Mouse (Mus musculus) intestine, postnatal 0 days (tissue): ENCODE measurements around the gene Tex46. TPM values are rescaled to one million over a fixed set of nuclear protein-coding genes. Genes with fewer than 3 reads are reported as not detected.
A peak's percentile ranks its signal among the peaks of the same experiment; 100 is the strongest.

ENCODE experiments used
- ATAC-seq: fragments of 200-750 bp; cut with Nextera tagmentation; 2 replicates; pipeline ENCODE4 v1.8.0; 2017; ENCODE audit warnings: mild to moderate bottlenecking, moderate TSS enrichment, moderate library complexity
- H3K27ac ChIP-seq: fragments of 300-500 bp; sonication (generic); 2 replicates; pipeline ENCODE4 v1.5.1; 2014; ENCODE audit warnings: mild to moderate bottlenecking, low read depth, low read length, moderate library complexity
- H3K27me3 ChIP-seq: fragments of 300-500 bp; sonication (generic); replicated peaks from 2 replicates; pipeline ENCODE4 v1.6.1; 2014; ENCODE audit warnings: low read length, mixed read lengths; ENCODE audit not compliant: control insufficient read depth, insufficient read depth
- H3K36me3 ChIP-seq: fragments of 300-500 bp; sonication (generic); 2 replicates; pipeline ENCODE4 v1.6.1; 2014; ENCODE audit warnings: mild to moderate bottlenecking, moderate library complexity; ENCODE audit not compliant: control insufficient read depth, insufficient read depth
- H3K4me1 ChIP-seq: fragments of 300-500 bp; sonication (generic); replicated peaks from 2 replicates; pipeline ENCODE4 v1.6.1; 2014; ENCODE audit warnings: antibody characterized with exemption, low read length, mixed read lengths; ENCODE audit not compliant: control insufficient read depth, insufficient read depth
- H3K4me2 ChIP-seq: fragments of 300-500 bp; sonication (generic); replicated peaks from 2 replicates; pipeline ENCODE4 v1.6.1; 2014; ENCODE audit warnings: low read depth, mild to moderate bottlenecking, moderate library complexity
- H3K4me3 ChIP-seq: fragments of 300-500 bp; sonication (generic); 2 replicates; pipeline ENCODE4 v1.5.1; 2014; ENCODE audit warnings: low read depth, low read length
- H3K9ac ChIP-seq: fragments of 300-500 bp; sonication (generic); 2 replicates; pipeline ENCODE4 v1.6.1; 2014; ENCODE audit warnings: mild to moderate bottlenecking, low read depth, low read length
- H3K9me3 ChIP-seq: fragments of 300-500 bp; sonication (generic); 2 replicates; pipeline ENCODE4 v1.6.1; 2016; ENCODE audit warnings: mixed run types; ENCODE audit not compliant: control insufficient read depth
- CTCF ChIP-seq: sonication (generic); IDR thresholded peaks from 2 replicates; pipeline ENCODE4 v1.5.1; 2016; ENCODE audit warnings: low read depth, mild to moderate bottlenecking, control low read depth, antibody characterized with exemption, moderate library complexity
- WGBS: fragments of 180-500 bp; shearing (Covaris S2); extraction: QIAGEN DNeasy Blood & Tissue Kit; methylation state at CpG from one replicate; pipeline ENCODE4 v1.1.7; 2014; 5-methylcytosine and 5-hydroxymethylcytosine counted together
- polyA plus RNA-seq: library from polyadenylated mRNA; unstranded; fragments of >200 nt; fragmentation: Nextera tagmentation; extraction: Ambion mirVana; gene quantifications from 2 replicates; pipeline ENCODE4 v1.2.1, GENCODE M21; 2015

The Tex46 gene
- not detected in 2 replicates for polyA plus RNA-seq

DNA sequence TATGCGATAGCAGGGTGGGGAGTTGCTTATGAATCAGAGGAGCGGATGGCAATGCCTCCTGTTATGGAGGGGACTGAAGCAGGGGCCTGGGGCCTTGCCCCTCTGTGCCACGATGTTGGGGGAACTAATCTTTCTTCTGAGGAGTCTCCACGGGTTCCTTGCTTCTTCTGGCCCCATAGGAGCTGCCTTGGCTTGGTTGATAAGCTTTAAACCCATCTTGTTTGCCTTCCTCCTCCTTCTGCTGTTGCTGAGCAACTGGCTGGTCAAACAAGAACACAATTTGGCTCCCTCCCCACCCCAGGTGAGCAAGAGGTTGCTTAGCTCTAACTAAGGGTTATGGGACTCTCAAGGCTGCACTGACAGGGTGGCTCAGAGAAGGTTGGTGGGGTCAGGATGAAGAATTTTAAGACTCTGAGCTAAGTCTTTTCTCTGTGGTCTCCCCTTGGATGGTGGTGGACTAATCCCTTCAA lies at the start of gene Tex46:
Tex46 (plus strand) TSS at position 51 of the 470 bp plus-strand sequence.
- Histone ChIP-seq H3K4me2 (no peak within 1 kb of the TSS), H3K27me3 (no peaks in the 10 kb centered on the region), H3K36me3 (no peaks in the 10 kb centered on the region), H3K4me3 (no peak within 1 kb of the TSS), H3K9ac (no peak within 1 kb of the TSS), H3K9me3 (no peaks in the 10 kb centered on the region), H3K27ac (no peak within 1 kb of the TSS), H3K4me1 (no peaks in the 10 kb centered on the region)
- TF ChIP-seq CTCF = no peak
- ATAC-seq = no peak
- 43% methylated on average over 4 of the region's 4 CpGs for WGBS

DNA sequence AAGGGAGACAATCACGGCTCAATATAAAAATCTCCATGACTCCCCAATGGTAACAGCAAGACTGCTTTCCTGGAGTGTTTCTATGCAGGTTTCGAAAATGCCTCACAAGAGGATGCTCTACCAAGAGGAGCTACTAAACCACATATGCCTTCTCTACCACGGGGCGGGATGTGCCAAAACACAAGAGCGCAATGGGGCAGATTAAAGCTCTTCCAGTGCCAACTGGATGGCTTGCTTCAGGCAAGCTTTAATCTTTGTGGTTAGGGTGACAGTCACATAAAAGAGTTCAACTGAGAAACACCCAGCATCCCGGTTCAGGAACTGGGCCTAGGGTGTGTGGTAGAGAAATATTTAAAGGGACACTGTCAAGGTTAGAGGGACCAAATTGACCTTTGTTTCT lies 47.5 kb upstream of the Tex46 start:
- peaks cover 58% of the 10 kb centered on the region for H3K36me3 ChIP-seq
- no peaks in the 10 kb centered on the region for H3K4me1 ChIP-seq
- no peak for TF ChIP-seq CTCF
- no peak overlapping the region for H3K9ac ChIP-seq
- H3K4me3 ChIP-seq = no peak overlapping the region
- H3K27me3 ChIP-seq = no peaks in the 10 kb centered on the region
- no peak overlapping the region for H3K27ac ChIP-seq
- no peak overlapping the region for H3K4me2 ChIP-seq
- 84% methylated on average over 6 of the region's 6 CpGs for WGBS
- H3K9me3 ChIP-seq = no peaks in the 10 kb centered on the region
- ATAC-seq = no peak

DNA sequence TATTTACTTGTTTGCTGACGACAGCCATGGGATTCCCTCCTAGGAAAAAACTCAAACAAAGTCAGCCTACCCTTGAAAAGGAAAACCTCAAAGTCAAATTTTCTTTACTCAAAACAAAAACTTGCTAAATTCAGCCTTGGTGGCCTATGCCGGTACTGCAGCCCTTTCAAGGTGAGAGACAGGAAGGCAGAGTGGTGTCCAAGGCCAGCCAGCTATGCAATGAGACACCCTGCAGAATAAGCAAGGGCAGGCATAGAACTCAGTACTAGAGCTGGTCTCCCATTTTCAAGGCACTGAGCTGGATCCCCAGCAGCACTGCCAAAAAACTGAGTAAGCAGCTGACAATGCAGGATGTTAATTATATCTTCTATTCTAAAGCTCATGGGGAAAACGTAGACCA lies 41.6 kb upstream of the Tex46 start:
- no peaks in the 10 kb centered on the region for H3K27me3 ChIP-seq
- 73% methylated on average over 3 of the region's 3 CpGs for WGBS
- no peak overlapping the region for H3K4me3 ChIP-seq
- no peak overlapping the region for H3K4me2 ChIP-seq
- no peaks in the 10 kb centered on the region for H3K4me1 ChIP-seq
- H3K9ac ChIP-seq = no peak overlapping the region
- no peak for ATAC-seq
- H3K36me3 ChIP-seq = peaks cover 55% of the 10 kb centered on the region
- peak; percentile 48 for TF ChIP-seq CTCF
- no peak overlapping the region for H3K27ac ChIP-seq
- H3K9me3 ChIP-seq = no peaks in the 10 kb centered on the region

DNA sequence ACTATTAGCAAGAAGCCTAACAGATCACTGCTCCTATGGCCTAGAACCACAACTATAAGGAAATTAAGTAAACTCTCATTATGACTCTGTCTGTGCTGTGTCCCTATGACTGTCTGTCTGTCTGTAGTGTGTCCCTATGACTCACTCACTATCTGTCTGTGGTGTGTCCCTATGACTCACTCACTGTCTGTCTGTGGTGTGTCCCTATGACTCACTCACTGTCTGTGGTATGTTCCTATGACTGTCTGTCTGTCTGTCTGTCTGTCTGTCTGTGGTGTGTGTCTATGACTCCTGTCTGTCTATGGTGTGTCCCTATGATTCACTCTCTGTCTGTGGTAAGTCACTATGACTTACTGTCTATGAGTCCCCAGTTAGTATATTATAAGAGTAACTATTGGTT lies 40.2 kb upstream of the Tex46 start:
- Histone ChIP-seq H3K4me1 (no peaks in the 10 kb centered on the region), H3K9ac (no peak overlapping the region), H3K4me3 (no peak overlapping the region), H3K27me3 (no peaks in the 10 kb centered on the region), H3K36me3 (peaks cover 52% of the 10 kb centered on the region), H3K4me2 (no peak overlapping the region), H3K9me3 (no peaks in the 10 kb centered on the region), H3K27ac (no peak overlapping the region)
- no peak for TF ChIP-seq CTCF
- peak; percentile 64 for ATAC-seq

DNA sequence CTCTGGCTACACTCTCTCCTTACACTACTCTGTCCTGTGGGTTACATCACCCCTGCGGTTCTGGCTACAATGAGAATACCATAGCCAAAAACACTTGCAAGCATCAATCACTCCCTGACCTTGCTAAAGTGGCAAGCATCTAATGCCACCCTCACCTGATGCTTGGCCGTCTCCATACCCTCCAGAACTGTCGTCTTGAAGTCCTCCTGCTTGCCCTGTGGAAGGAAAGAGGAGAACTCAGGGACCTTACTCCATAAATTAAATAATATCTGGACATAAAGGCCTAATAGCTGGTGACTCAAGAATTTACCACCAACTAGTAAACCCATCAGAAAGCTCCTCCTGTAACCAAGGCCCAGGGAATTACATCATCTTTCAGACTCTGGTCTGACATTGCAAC lies 28.4 kb upstream of the Tex46 start:
- no peak overlapping the region for H3K4me3 ChIP-seq
- H3K9ac ChIP-seq = no peak overlapping the region
- no peaks in the 10 kb centered on the region for H3K27me3 ChIP-seq
- no peaks in the 10 kb centered on the region for H3K9me3 ChIP-seq
- 90% methylated on average over 3 of the region's 3 CpGs for WGBS
- no peak for TF ChIP-seq CTCF
- no peaks in the 10 kb centered on the region for H3K4me1 ChIP-seq
- ATAC-seq = no peak
- no peak overlapping the region for H3K4me2 ChIP-seq
- H3K27ac ChIP-seq = no peak overlapping the region
- H3K36me3 ChIP-seq = no peaks in the 10 kb centered on the region

DNA sequence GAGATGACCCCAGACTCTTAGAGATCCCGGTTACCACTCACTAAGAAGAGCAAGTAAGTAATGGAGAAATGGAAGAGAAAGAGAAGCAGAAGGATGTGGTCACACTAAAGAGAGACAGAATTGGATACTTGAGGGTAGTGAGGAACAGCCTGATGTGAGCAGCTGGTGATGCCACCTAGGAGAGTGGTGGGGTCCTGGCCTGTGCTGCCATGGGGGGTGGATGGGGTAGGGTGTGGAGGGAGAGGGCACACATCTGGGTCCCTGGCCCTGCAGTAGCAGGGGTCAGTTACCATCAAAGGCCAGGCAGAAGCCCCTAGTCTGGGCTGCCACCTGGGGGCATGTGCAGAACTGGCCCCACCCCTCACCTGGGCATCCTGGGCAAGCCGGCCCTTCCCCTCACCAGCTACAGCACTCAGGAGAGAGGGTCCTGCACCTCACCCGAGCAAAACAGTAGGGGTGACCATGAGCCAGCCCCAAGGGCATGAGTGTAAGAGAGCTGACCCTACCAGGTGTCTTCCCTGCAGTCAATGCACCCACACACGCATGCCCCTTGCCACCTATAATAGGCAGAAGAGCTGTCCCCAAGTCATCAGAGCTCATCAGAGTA lies 22.9 kb upstream of the Tex46 start:
- peaks cover 9% of the 10 kb centered on the region; the same call in 1 of the 2 replicates for H3K36me3 ChIP-seq
- no peaks in the 10 kb centered on the region for H3K4me1 ChIP-seq
- no peak for TF ChIP-seq CTCF
- no peak overlapping the region for H3K4me3 ChIP-seq
- no peak overlapping the region for H3K27ac ChIP-seq
- ATAC-seq = no peak
- no peak overlapping the region for H3K4me2 ChIP-seq
- H3K9ac ChIP-seq = no peak overlapping the region
- no peaks in the 10 kb centered on the region for H3K9me3 ChIP-seq
- no peaks in the 10 kb centered on the region for H3K27me3 ChIP-seq
- 91% methylated on average over 4 of the region's 4 CpGs for WGBS

DNA sequence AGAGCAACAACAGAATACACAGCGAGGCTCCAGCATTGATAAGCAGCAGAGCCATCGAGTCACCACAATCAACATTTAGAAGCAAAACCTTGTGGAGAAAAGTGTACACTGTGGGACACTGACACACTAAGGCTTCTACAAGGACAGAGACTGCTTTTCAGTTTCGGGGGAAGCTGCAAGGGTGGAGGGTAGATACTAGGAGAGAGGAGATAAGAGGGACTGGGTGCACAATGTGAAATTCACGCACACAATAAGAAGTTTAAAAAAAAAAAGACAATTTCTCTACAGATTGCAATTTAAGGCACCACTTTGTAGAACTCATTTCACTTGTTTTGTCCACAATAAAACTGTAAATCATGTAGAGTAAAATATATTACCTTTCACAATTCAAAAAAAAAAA lies 22.2 kb upstream of the Tex46 start:
- Histone ChIP-seq H3K4me1 (no peaks in the 10 kb centered on the region), H3K4me3 (no peak overlapping the region), H3K36me3 (peaks cover 9% of the 10 kb centered on the region; the same call in 1 of the 2 replicates), H3K9me3 (no peaks in the 10 kb centered on the region), H3K4me2 (no peak overlapping the region), H3K27me3 (no peaks in the 10 kb centered on the region), H3K9ac (no peak overlapping the region), H3K27ac (no peak overlapping the region)
- no peak for TF ChIP-seq CTCF
- ATAC-seq = no peak
- 84% methylated on average over 4 of the region's 4 CpGs for whole genome bisulfite sequencing
